Mouse (Mus musculus) Patski (cell line): ENCODE results near the gene Utrn. TPM values are rescaled to one million over a fixed set of nuclear protein-coding genes. Genes with fewer than 3 reads are reported as not detected.
A peak's percentile ranks its signal among the peaks of the same experiment; 100 is the strongest.

Experiments used
- ATAC-seq: fragments of 100-300 bp; one replicate; pipeline ENCODE4 v1.8.0; 2021
- CTCF ChIA-PET: fragments of 350-600 bp; sonication (Branson Sonifier 250); formaldehyde crosslinking; loops from one replicate; lab custom pipeline; 2022; ENCODE audit warnings: inconsistent platforms; lab: Charles Lee
- POLR2A ChIA-PET: fragments of 350-600 bp; sonication (Branson Sonifier 250); formaldehyde crosslinking; loops from one replicate; lab custom pipeline; 2022; ENCODE audit warnings: antibody characterized with exemption, inconsistent platforms; lab: Charles Lee
- DNase-seq: peaks from one replicate; pipeline ENCODE4 v3.0.0-alpha.2; 2011; ENCODE audit warnings: low read depth, low spot score
- H3K27me3 ChIP-seq: fragments of 371-371 bp; one replicate; pipeline ENCODE4 v1.5.1; 2021
- CTCF ChIP-seq: fragments of 100-300 bp; IDR thresholded peaks from one replicate; pipeline ENCODE4 v1.5.1; 2021
- in situ Hi-C: fragments of 300-500 bp; cut with MboI; formaldehyde crosslinking; loops from 3 replicates; pipeline ENCODE4 v1.11.1; 2018; ENCODE audit warnings: low pct_unique_long_range_greater_than_20kb, mixed read lengths
- polyA plus RNA-seq: library from polyadenylated mRNA; unstranded; gene quantifications from one replicate; pipeline ENCODE4 v1.2.3, GENCODE M21; 2021

Utrn gene
- polyA plus RNA-seq, 1 experiment from 2014 or later = 40.9 TPM

DNA sequence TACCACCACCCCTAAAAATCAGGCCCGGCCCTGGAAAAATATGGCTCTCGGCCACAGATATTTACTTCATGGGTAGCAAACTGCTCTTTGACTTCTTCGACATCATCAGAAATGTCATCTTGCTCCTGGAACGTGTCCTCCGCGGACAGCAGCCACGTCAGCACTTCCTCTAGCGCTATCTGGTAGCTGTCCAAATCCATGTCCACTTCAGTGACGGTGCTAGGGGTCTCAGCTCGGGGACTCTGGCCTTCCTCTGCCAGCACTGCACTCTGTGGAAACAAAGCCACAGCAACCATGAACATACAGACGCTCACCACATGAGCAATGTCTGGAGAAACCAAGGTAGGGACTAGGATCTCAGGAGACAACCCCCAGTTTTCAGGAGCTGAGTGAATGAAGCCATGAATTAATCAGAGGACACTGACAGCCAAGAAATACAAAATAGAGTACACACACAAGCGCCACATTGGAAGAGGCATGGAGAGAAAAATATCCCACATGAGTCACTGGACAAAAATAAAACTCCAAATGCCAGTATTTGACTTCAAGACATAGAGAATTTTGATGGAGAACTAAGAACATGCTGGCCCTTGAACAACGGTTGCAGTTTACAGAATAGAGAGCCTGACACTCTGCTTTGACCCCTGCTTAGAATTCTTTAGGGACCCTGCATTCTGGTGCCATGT is 129.7 kb downstream of the Utrn start:
- no peak for DNase-seq
- in situ Hi-C loops = no loop called here
- H3K27me3 ChIP-seq = no peaks in the 10 kb centered on the region
- POLR2A ChIA-PET = no interaction called here
- no peak for ATAC-seq
- CTCF ChIA-PET = interaction anchor here (2.3 kb wide), 1 partner anchor 18 kb away, joined by 7 read pairs; no protein-coding TSS in a partner anchor
- TF ChIP-seq CTCF = no peak

DNA sequence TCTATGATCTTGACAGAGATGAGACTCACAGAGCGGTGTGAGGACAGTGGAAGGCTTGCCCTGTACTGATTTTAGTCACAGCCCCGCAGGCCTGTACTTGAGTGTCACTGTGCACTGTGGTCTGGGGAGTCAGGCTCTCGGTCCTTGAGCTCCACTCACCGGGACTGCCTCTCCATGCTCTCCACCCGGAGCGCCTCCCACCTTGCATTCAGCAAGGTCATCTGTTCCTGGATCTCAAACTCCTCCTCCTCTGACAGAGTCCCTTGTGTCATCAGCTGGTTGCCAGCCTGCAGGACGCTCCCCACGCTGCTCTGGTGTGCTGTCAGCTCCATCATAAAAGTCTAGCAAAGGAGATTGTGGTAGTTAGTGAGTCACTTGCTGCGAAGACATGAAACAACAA is 131.2 kb downstream of the Utrn start:
- ATAC-seq (no peak), DNase-seq (no peak)
- H3K27me3 ChIP-seq = no peaks in the 10 kb centered on the region
- CTCF ChIA-PET = interaction anchor here (1.0 to 2.3 kb wide), 6 partner anchors 14 to 185 kb away, joined by 3 to 7 read pairs (median 3); no protein-coding TSS in a partner anchor
- in situ Hi-C loops = no loop called here
- POLR2A ChIA-PET = interaction anchor here (0.6 to 1.2 kb wide), 2 partner anchors 129 to 130 kb away, joined by 3 to 5 read pairs; no protein-coding TSS in a partner anchor
- no peak for TF ChIP-seq CTCF

DNA sequence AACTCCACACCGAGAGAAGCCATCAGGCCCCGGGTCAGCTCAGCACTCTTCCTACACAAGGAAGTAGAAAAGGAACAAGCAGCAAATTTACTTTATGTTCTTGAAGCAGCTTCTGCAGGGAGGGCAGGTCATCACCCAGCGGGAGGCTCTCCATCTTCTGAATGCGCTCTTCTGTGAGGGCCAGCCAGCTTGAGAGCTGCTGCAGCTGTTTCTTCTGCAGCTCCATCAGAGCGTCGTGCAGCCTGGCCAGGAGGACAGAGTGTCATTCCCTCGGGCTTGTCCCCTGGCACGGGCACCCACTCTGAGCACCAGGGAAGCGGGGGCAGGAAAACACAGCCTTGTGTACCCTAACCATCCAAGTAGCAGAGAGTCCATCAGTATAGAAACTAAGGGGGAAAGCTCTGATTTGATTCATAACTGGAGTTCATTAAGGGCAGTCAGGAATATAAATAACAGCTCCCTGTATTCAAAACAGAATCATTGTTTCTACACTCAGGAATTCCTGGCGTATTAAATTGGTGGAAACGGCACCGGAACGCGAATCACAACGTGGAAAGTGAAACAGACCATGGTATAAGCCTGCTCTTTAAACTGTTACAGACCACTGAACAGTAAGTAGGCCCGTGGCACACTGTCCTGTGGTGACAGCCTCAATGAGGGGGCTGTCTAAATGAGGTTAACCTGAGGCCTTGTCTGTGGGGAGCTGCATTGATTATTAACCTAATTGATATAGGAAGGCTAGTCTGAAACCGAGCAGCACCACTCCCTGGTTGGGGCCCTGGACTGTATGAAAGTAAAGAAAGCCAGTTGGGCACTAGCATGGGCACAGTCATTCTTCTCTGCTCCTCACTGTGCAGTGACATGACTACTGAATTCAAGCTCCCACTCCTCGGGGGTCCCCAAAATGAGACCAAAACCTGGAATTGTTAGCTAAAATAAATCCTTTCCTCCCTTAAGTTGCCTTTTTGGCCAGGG is 132.0 kb downstream of the Utrn start:
- in situ Hi-C loops = no loop called here
- DNase-seq = peak; percentile 35
- ChIA-PET CTCF (interaction anchor here (1.0 to 1.4 kb wide), 7 partner anchors 14 to 186 kb away, joined by 3 to 5 read pairs (median 3); no protein-coding TSS in a partner anchor), POLR2A (interaction anchor here (0.6 to 1.2 kb wide), 3 partner anchors 34 to 132 kb away, joined by 3 to 5 read pairs (median 5); no protein-coding TSS in a partner anchor)
- no peaks in the 10 kb centered on the region for H3K27me3 ChIP-seq
- TF ChIP-seq CTCF = no peak
- peak; percentile 83 for ATAC-seq

DNA sequence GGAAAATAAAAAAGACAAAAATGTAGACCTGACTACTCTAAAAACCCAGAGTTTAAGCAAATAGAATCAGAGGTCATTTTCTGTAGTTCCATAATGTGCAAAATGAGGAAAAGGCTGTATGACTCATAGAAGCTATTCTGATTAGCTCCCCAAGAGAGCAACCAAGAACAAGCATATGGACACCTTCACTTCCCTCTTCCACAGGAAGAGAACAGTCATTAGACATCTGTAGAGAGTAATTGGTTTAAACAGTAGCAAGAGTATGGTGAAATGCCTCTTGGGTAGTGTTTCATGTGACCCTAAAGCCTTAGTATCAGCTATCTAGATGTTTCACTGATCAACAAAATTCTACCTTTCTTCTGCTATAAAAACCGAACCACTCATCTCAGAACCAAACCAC is 133.5 kb downstream of the Utrn start:
- ChIA-PET POLR2A (interaction anchor here (1.1 kb wide), 1 partner anchor 133 kb away, joined by 3 read pairs; no protein-coding TSS in a partner anchor), CTCF (no interaction called here)
- in situ Hi-C loops = no loop called here
- DNase-seq (no peak), ATAC-seq (no peak)
- no peak for TF ChIP-seq CTCF
- H3K27me3 ChIP-seq = no peaks in the 10 kb centered on the region

DNA sequence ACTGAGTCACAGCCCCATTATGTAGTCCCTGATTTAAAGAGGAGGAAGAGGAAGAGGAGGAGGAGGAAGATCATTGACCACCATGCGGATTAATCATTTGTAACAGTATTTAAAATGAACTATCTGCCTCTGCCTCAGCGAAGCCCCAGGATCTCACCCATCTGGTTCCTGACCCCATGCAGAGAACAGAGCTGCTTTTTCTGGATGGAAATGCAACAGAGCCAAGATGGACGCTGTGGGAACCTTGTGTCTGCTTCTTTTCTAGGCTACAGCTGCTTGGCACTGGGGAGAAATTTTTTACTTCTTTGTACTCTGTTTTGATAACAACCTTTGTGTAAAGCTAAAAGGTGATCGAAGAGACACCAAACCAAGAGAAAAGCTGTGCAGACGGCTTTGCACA is 137.7 kb downstream of the Utrn start:
- in situ Hi-C loops = no loop called here
- POLR2A ChIA-PET = no interaction called here
- H3K27me3 ChIP-seq = no peaks in the 10 kb centered on the region
- CTCF ChIA-PET = interaction anchor here (1.0 kb wide), 1 partner anchor 21 kb away, joined by 3 read pairs; no protein-coding TSS in a partner anchor
- TF ChIP-seq CTCF = no peak
- DNase-seq (no peak), ATAC-seq (no peak)

DNA sequence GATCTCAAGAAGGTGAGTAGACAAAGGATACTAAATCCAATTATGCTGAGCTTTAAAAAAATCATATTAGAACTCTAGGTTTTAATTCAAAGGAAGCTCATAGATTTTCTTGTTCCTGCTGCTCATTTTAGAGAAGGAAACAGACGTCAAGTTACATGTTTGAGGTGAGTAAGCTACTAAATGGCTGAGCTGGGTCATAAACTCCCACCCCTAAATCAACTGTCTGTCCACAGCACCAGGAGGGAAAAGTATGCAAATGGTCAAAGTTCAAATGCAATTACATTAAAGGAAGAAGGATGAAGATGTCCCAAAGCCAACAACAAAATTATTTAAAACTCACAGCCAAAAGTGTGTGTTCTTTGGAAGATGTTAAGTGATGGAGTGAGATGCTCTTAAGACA is 139.5 kb downstream of the Utrn start:
- DNase-seq = no peak
- ChIA-PET POLR2A (interaction anchor here (0.5 kb wide), 1 partner anchor 134 kb away, joined by 3 read pairs; no protein-coding TSS in a partner anchor), CTCF (interaction anchor here (1.2 to 1.6 kb wide), 3 partner anchors 18 to 193 kb away, joined by 3 to 4 read pairs (median 3); no protein-coding TSS in a partner anchor)

DNA sequence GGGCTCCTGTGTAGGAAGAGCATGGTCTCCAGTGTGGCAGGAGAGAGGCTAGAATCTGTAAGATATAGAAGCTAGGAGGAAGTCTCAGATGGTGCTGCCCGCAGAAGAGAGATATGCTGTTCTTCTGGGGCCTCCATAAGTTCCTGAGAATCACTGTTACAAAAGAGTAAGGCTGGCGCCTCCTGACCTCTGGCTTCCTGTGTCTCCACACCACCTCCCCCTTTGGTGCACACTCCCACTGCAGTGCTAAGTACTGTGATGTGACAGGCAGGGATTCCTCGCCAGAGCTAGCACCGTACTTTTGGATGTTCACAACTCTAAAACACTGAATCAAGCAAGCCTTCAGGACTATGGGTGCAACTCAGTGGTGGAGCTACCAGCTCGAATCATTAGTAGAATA is 140.1 kb downstream of the Utrn start:
- CTCF ChIA-PET = interaction anchor here (1.5 to 1.6 kb wide), 2 partner anchors 17 to 190 kb away, joined by 3 to 4 read pairs; no protein-coding TSS in a partner anchor
- no peak for TF ChIP-seq CTCF

More for the DNA sequence above, 139.5 kb downstream of the Utrn start:
- no peak for ATAC-seq
- no peak for TF ChIP-seq CTCF
- no peaks in the 10 kb centered on the region for H3K27me3 ChIP-seq
- in situ Hi-C loops = no loop called here

DNA sequence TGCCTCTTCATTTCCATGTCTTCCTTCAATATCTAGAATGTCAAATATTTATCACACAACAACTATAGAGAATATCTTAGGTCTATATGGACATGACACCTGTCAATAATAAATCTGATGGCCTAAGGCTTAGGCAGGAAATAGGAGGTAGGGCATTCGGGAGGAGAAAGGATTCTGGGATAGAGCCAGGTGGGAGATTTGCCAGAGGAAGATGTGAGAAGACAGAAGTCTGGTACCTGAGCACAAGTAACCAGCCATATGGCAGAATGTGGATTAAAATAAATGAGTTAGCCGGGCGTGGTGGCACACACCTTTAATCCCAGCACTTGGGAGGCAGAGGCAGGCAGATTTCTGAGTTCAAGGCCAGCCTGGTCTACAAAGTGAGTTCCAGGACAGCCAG is 141.3 kb downstream of the Utrn start:
- DNase-seq (no peak), ATAC-seq (no peak)
- TF ChIP-seq CTCF = no peak
- CTCF ChIA-PET = interaction anchor here (1.5 kb wide), 1 partner anchor 16 kb away, joined by 3 read pairs; no protein-coding TSS in a partner anchor
- POLR2A ChIA-PET = no interaction called here
- H3K27me3 ChIP-seq = no peaks in the 10 kb centered on the region
- in situ Hi-C loops = no loop called here

More for the DNA sequence above, 140.1 kb downstream of the Utrn start:
- DNase-seq = no peak
- ATAC-seq = no peak
- in situ Hi-C loops = no loop called here
- no peaks in the 10 kb centered on the region for H3K27me3 ChIP-seq
- POLR2A ChIA-PET = interaction anchor here (0.5 kb wide), 1 partner anchor 135 kb away, joined by 3 read pairs; no protein-coding TSS in a partner anchor

DNA sequence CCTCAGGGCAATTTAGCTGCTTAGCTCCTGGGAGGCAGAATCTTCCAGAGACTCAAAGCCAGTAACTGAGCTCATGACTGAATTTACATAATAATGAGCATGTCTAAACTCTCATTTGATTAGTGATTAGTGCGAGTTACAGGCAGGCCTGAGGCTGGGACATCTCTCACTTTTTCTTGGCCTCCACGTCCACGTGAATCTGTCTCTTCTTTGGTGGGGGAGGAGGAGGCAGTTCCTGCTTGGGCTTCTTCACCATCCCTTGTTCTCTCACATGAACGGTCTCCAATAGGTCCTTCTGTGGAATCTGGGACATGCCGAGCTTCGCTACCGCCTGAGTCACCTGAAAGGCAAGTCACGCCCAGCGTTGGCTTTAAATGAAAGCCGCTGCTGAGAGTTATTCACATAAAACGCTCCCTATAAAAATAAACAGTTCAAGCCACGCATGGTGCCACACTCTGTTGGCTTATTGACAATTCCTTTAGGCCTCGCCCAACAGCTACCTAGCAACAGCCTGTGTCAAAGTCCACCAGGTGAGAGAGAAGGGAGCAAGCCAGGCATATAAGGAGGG is 143.0 kb downstream of the Utrn start:
- DNase-seq = peak; percentile 35
- POLR2A ChIA-PET = interaction anchor here (0.7 kb wide), 1 partner anchor 81 kb away, joined by 4 read pairs; no protein-coding TSS in a partner anchor
- peak; percentile 52 for ATAC-seq

More for the DNA sequence above, 143.0 kb downstream of the Utrn start:
- CTCF ChIA-PET = no interaction called here
- in situ Hi-C loops = no loop called here
- TF ChIP-seq CTCF = no peak
- H3K27me3 ChIP-seq = no peaks in the 10 kb centered on the region
